Mouse (Mus musculus) layer of hippocampus, adult 9-10 months (tissue): ENCODE data around the gene Dnm1.
"Not testable (repeated sequence)": the region's sequence is repeated elsewhere in the genome, so short reads cannot be mapped to it uniquely, and the experiment has no call there.

Source experiments
- DNase-seq: peaks from one replicate; pipeline ENCODE4 v3.0.0; 2022; ENCODE audit warnings: low spot score

Dnm1 gene

GRCm38 (mm10) chr2:32353007-32353542, at the start of gene Dnm1:
TSS of gene Dnm1 (minus strand) at chr2:32353338.
- DNase-seq = peak; percentile 88

DNA sequence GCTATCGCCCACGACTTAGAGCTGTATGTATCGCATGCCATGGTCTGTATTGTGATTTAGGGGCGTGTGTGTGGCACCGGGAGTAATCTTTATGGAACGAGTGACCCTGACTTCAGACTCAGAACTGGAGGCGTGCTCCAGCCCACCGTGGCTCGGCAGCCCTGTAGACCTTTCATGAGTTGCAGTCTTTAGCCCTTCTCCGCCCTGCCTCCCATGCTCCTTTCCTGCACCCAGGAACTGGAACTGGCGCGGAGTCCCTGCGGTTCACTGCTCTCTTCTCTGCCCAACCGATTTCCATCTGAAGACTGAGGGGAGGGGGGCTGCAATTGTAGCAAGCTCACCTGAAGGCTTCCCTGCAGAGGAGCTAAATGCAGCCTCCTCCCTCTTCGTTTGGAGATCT, 43.6 kb upstream of the Dnm1 start:
- no peak for DNase-seq

- DNase-seq = peak; percentile 84
Observed at GRCm38 (mm10) chr2:32395946-32396621, 42.9 kb upstream of the Dnm1 start.

- peak; percentile 91 for DNase-seq
Observed at GRCm38 (mm10) chr2:32395484-32395945, 42.4 kb upstream of the Dnm1 start, which contains the start of gene Ptges2. TSS of gene Ptges2 (plus strand) at chr2:32395896.

DNA sequence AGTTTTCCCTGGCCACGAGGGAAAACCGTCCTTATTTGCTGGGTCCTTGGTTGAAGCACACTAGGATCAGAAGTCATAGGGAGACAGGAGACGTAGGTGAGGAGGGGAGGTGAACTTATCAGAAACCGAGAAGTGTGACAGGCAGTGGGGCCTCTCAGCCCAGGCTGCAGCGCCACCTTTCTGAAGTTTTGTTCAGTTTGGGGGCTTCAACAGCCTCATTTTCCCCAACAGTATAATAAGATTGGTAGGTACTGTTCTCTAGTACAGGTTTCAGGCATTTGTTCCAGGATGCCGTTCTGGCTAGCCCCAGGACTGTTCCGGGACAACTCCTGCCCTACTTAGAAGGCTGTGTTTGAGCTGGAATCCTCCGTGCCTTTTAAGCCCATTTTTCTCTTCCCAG, 41.8 kb upstream of the Dnm1 start:
- DNase-seq = no peak

DNA sequence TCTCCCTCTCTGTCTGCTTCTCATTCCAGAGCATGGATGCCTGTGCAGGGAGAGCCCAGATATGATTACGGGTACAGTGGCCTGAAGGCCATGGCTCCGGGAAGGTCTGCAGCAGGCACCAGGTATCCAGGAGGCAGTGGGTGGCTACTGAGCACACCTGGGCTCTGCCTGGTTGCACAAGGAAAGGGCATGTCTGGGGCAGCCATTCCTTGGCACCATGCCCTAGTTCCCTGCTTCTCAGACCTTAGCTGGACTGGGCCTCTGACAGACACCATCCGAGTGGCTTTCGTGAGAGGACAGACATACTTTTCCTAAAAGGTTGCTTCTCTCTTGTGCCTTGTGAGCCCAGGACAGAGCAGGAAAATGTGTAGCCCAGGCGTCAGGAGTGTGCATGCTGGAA, 38.9 kb upstream of the Dnm1 start:
- DNase-seq = no peak

- no peak for DNase-seq
Observed at GRCm38 (mm10) chr2:32390871-32391270, 37.7 kb upstream of the Dnm1 start.

DNA sequence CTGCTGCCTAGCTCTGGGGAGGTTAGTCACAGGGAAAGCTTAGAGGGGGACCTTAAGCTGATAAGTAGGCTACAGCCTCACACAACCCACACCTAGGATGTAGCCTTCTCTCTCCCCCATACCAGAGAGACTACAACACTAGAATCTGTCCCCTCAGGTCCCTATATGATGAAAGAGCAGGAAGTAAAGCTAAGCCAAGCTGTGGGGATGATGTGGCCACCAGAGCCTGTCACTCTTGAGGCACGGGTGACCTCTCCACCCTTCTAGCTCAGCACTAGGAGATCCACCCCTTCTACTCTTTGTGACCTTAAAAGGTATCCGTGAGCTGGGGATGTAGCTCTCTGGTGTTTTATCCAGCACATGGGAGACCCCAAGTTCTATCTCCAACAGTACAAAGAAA, 36.0 kb upstream of the Dnm1 start:
- DNase-seq = no peak

GRCm38 (mm10) chr2:32387706-32388490, 34.8 kb upstream of the Dnm1 start, which contains the start of gene Lcn2:
TSS of gene Lcn2 (minus strand) at chr2:32388252.
- no peak for DNase-seq

GRCm38 (mm10) chr2:32382689-32383088, 29.6 kb upstream of the Dnm1 start:
- no peak for DNase-seq

DNA sequence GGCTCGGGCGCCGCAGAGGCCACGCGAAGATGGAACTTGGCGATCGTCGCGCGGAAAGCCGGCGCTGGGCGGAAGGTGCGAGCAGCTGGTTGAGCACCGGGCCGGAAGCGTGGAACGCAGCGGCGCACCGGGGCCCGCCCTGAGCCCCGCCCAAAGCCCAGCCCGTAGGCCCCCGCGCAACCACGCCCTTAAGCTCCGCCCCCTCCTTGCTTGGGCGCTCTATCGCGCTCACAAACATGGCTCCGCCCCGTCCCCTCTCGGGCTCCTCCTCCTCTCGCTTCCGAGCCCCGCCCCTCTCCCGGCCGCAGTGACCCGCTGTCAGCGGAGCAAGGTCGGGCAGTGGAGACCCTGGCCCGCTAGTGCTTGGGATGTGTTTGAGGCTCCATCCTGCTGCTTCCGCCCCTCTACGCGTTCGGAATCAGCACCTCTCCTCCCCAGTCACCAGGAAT, 28.7 kb upstream of the Dnm1 start, which contains the start of gene 1110008P14Rik:
Gene 1110008P14Rik, minus strand, starts transcription at position 164 of the 449 bp plus-strand sequence.
- DNase-seq = no peak

GRCm38 (mm10) chr2:32381141-32381774, 28.1 kb upstream of the Dnm1 start:
- no peak for DNase-seq

DNA sequence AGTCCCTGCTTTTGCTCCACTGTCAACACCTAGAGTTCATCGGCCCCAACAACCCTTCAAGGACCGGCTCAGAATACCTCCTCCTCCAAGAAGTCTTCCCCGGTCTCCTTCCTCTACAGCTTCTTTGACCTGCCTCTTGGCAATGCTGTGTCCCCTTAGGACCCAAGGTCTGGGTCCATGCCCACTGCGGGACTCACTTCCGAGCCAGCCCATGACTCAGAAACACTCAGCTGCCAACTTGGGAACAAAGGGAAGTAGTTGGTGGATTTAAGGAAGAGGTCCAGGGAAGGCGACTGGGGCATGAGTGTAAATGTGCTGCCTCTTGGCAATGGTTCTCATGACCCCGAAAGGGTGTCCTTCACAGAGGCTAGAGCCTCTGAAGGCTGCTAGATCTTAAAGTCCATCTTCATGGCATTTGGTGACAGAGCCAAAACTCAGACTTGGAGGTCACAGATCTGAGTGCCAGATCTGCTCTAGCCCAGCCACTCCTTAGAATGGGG, 26.9 kb upstream of the Dnm1 start:
- DNase-seq = no peak

DNA sequence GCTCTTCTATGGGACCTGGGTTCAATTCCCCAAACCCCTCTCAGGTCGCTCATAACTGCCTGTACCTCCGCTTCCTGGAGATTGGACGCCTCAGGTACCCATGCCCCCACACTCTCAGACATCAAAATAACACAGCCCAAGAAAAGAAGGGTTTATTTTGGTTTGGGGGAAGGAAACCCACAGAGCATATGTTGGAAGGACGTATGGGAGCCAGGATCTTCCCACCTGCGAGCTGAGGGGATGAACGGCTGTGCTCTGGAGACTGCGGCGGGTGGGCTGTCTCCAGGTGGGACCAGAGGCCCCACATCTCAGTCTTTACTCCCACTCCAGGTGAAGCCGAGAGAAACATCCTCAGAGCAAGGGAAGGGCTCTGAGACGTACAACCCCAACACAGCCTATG, 23.8 kb upstream of the Dnm1 start:
- no peak for DNase-seq

- no peak for DNase-seq
Observed at GRCm38 (mm10) chr2:32375317-32375940, 22.3 kb upstream of the Dnm1 start.

DNA sequence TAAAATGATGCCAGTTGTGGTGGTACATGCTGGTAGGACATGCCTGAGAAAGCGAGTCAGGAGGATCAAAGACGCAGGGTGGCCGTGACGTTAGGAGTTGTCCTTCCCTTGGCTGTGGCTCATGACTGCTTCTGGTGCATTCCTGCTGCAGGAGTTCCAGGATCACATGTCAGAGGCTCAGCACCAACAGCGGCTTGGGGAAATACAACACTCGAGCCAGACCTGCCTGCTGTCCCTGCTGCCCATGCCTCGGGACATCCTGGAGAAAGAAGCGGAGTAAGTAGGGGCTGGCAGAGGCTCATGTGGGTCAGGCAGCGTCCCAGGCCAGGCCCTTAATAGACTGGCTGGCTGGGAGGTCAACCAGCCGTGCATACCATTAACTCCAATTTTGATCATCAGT, 21.1 kb upstream of the Dnm1 start:
- no peak for DNase-seq

DNA sequence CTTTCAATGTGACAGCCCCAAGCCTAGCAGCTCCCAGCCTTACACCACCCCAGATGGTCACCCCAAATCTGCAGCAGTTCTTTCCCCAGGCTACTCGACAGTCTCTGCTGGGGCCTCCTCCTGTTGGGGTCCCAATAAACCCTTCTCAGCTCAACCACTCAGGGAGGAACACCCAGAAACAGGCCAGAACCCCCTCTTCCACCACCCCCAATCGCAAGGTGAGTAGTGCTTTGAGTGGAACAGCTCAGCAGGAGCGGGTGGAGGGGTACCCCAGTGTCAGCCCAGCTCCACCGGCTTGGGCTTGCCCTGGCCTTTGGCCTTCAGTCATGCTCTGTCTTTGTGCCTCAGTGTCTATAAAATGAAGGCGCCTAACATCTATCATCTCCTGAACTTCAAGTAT, 14.2 kb upstream of the Dnm1 start:
- no peak for DNase-seq

DNA sequence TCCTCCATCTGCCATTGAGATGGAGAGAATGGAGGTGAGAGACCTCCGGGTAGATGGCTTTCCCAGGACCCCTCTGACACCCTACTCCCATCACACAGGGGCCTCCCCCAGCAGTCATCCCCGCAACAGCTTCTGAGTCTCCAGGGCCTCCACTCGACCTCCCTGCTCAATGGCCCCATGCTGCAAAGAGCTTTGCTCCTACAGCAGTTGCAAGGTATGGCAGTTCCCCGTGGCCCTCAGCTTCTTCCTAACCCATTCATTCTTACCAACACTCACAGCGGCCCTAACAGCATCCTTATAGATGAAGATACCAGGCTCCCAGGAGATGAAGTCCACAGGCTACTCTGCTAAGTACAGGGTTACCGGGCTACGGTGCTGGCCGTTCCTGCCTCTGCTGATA, 11.0 kb upstream of the Dnm1 start:
- DNase-seq = no peak

DNA sequence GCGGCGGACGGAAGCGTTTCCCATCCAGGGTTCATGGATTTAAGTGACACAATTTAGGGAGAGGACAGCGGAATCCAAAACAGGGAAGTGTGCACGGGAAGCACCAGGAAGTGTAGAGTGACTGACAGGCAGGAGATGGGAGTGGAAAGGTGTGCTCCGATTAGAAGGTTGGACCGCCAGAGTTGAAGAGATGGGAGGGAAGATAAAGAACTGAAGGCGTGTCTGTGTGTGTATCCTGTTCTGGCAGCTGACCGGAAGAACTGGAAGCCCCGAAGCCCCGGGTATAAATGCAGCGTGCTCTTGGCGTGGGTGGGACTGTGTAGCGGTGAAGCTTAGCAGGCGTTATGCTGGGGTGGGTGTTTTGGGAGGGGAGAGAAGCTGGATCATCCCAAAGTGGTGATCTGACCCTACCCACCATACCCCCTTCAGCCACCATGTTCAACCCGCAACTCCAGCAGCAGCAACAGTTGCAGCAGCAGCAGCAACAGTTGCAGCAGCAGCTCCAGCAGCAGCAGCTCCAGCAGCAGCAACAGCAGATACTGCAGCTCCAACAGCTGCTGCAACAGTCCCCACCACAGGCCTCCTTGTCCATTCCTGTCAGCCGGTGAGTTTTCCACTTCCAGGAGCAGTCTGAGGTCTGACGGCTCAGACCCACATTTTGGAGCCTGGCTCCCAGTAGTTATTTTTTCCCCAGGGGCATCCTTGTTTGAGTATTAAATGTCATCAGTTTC, 10.4 kb upstream of the Dnm1 start:
- no peak for DNase-seq

GRCm38 (mm10) chr2:32362817-32363340, 9.7 kb upstream of the Dnm1 start:
- no peak for DNase-seq

GRCm38 (mm10) chr2:32362274-32362673, 9.1 kb upstream of the Dnm1 start:
- not testable (repeated sequence) for DNase-seq
